Mouse (Mus musculus): ENCODE results near the gene Mrpl34. TPM values are rescaled to one million over a fixed set of nuclear protein-coding genes. Genes with fewer than 3 reads are reported as not detected.

Gene Mrpl34
- total and polyA plus RNA-seq, 3 experiments, result 143 to 196 TPM; not detected in 1

DNA sequence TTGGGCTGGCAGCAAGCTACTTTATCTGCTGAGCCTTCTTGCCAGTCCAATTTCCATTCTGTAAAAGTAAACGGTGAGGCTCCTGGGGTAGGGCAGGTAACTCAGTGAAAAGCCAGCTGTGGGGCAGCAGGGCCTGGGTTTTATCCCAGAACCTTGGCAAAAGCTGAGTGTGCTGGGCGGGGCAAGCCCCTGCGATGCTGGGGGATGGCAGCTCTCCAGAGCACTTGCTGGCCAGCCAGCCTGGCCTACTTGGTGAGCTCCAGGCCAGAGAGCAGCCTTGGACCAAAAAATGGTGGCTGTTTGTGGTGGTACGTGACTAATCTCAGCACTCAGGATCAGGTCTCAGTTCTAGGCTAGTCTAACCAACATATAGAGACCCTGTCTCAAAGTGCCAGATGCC lies 41.2 kb downstream of the Mrpl34 start:
- Histone ChIP-seq H3K9ac (ENCODE audit: control insufficient read depth, low read depth, low read length, poor library complexity, severe bottlenecking) (no peak overlapping the region), H3K27me3 (ENCODE audit: control insufficient read depth in 1 of 2, insufficient read depth in 2 of 2, low read length in 2 of 2) (no peaks in the 10 kb centered on the region), H3K27ac (ENCODE audit: control insufficient read depth, low read depth, low read length) (no peak overlapping the region), H3K36me3 (ENCODE audit: control insufficient read depth in 1 of 2, insufficient read depth in 2 of 2, low read length in 2 of 2) (no peaks in the 10 kb centered on the region), H3K79me2 (ENCODE audit: control insufficient read depth, insufficient read depth, low read length, poor library complexity) (peaks cover under 1% of the 10 kb centered on the region; the same call in 1 of the 2 replicates), H3K4me3 (ENCODE audit: control insufficient read depth in 1 of 2, insufficient read depth in 1 of 2, low read depth in 2 of 2, low read length in 2 of 2) (no peak overlapping the region), H3K9me3 (replicated peaks; ENCODE audit: insufficient read depth, low read length) (no peaks in the 10 kb centered on the region), H3K4me1 (ENCODE audit: control insufficient read depth in 1 of 2, insufficient read depth in 2 of 2, low read length in 2 of 2) (peaks cover 0 to 3% of the 10 kb centered on the region in 2 experiments; a peak in 2 of 4 replicates)
- DNase-seq (ENCODE audit: low read depth, low spot score), result no peak
- no peak for TF ChIP-seq USF1 (IDR thresholded peaks at IDR 0.05; ENCODE audit: low read depth, low read length)
- TF ChIP-seq NRF1 (IDR thresholded peaks at IDR 0.05; ENCODE audit: insufficient read depth, low read depth, low read length, poor library complexity, severe bottlenecking), result no peak
- TF ChIP-seq ZKSCAN1 (IDR thresholded peaks at IDR 0.05; ENCODE audit: low read depth, low read length), result no peak
- no peak for TF ChIP-seq BHLHE40 (IDR thresholded peaks at IDR 0.05; ENCODE audit: borderline replicate concordance, low read depth, low read length)
- no peak for TF ChIP-seq MYB (IDR thresholded peaks at IDR 0.05; ENCODE audit: low read depth, low read length)
- no peak for TF ChIP-seq EP300 (IDR thresholded peaks at IDR 0.05; ENCODE audit: low read depth in 1 of 2, low read length in 2 of 2)
- TF ChIP-seq POLR2AphosphoS2 (IDR thresholded peaks at IDR 0.05; ENCODE audit: low read length), result no peak
- TF ChIP-seq SIN3A (IDR thresholded peaks at IDR 0.05; ENCODE audit: low read length), result no peak
- no peak for TF ChIP-seq CHD2 (IDR thresholded peaks at IDR 0.05; ENCODE audit: low read length)
- no peak for TF ChIP-seq TBP (IDR thresholded peaks at IDR 0.05; ENCODE audit: low read depth, low read length)
- no peak for TF ChIP-seq CTCF (IDR thresholded peaks at IDR 0.05 in 2 of 3, conservative IDR thresholded peaks at IDR 0.05 in 1 of 3; ENCODE audit: control insufficient read depth in 1 of 3, insufficient read depth in 1 of 3, low read depth in 2 of 3, low read length in 3 of 3, poor library complexity in 1 of 3, severe bottlenecking in 1 of 3)
- TF ChIP-seq ELF1 (IDR thresholded peaks at IDR 0.05; ENCODE audit: low read depth, low read length), result no peak
- TF ChIP-seq ZMIZ1 (IDR thresholded peaks at IDR 0.05; ENCODE audit: low read depth, low read length), result no peak
- TF ChIP-seq TAL1 (IDR thresholded peaks at IDR 0.05; ENCODE audit: low read length), result no peak
- no peak for TF ChIP-seq MAX (IDR thresholded peaks at IDR 0.05; ENCODE audit: low read length)
- no peak for TF ChIP-seq POLR2AphosphoS5 (IDR thresholded peaks at IDR 0.05; ENCODE audit: borderline replicate concordance, low read depth, low read length)
- TF ChIP-seq RCOR1 (IDR thresholded peaks at IDR 0.05; ENCODE audit: low read depth, low read length), result no peak
- TF ChIP-seq NELFE (IDR thresholded peaks at IDR 0.05; ENCODE audit: low read depth, low read length), result no peak
- TF ChIP-seq USF2 (IDR thresholded peaks at IDR 0.05; ENCODE audit: borderline replicate concordance in 1 of 2, insufficient read depth in 1 of 2, low read depth in 1 of 2, low read length in 2 of 2), result no peak

GRCm38 (mm10) chr8:71507589-71508104 lies 42.9 kb downstream of the Mrpl34 start:
- Histone ChIP-seq H3K27me3 (ENCODE audit: control insufficient read depth in 1 of 2, insufficient read depth in 2 of 2, low read length in 2 of 2) (no peaks in the 10 kb centered on the region), H3K9ac (ENCODE audit: control insufficient read depth, low read depth, low read length, poor library complexity, severe bottlenecking) (no peak overlapping the region), H3K27ac (ENCODE audit: control insufficient read depth, low read depth, low read length) (no peak overlapping the region), H3K36me3 (ENCODE audit: control insufficient read depth in 1 of 2, insufficient read depth in 2 of 2, low read length in 2 of 2) (peaks cover 0 to 2% of the 10 kb centered on the region in 2 experiments; a peak in 1 of 4 replicates), H3K4me1 (ENCODE audit: control insufficient read depth in 1 of 2, insufficient read depth in 2 of 2, low read length in 2 of 2) (peaks cover 2 to 15% of the 10 kb centered on the region in 2 experiments; a peak in 3 of 4 replicates), H3K4me3 (ENCODE audit: control insufficient read depth in 1 of 2, insufficient read depth in 1 of 2, low read depth in 2 of 2, low read length in 2 of 2) (no peak overlapping the region), H3K9me3 (replicated peaks; ENCODE audit: insufficient read depth, low read length) (no peaks in the 10 kb centered on the region), H3K79me2 (ENCODE audit: control insufficient read depth, insufficient read depth, low read length, poor library complexity) (peaks cover 3% of the 10 kb centered on the region)
- no peak for TF ChIP-seq ZMIZ1 (IDR thresholded peaks at IDR 0.05; ENCODE audit: low read depth, low read length)
- TF ChIP-seq SIN3A (IDR thresholded peaks at IDR 0.05; ENCODE audit: low read length), result no peak
- TF ChIP-seq KAT2A (conservative IDR thresholded peaks at IDR 0.05; ENCODE audit: low read depth, low read length), result no peak
- no peak for TF ChIP-seq NRF1 (IDR thresholded peaks at IDR 0.05; ENCODE audit: insufficient read depth, low read depth, low read length, poor library complexity, severe bottlenecking)
- no peak for TF ChIP-seq SMC3 (IDR thresholded peaks at IDR 0.05; ENCODE audit: low read depth, low read length)
- no peak for TF ChIP-seq CHD2 (IDR thresholded peaks at IDR 0.05; ENCODE audit: low read length)
- no peak for TF ChIP-seq POLR2A (IDR thresholded peaks at IDR 0.05; ENCODE audit: control insufficient read depth in 1 of 2, insufficient read depth in 1 of 2, low read depth in 1 of 2, low read length in 2 of 2, poor library complexity in 1 of 2)
- TF ChIP-seq ZKSCAN1 (IDR thresholded peaks at IDR 0.05; ENCODE audit: low read depth, low read length), result no peak
- no peak for TF ChIP-seq GATA1 (IDR thresholded peaks at IDR 0.05; ENCODE audit: low read depth, low read length)
- TF ChIP-seq NELFE (IDR thresholded peaks at IDR 0.05; ENCODE audit: low read depth, low read length), result no peak
- TF ChIP-seq E2F4 (IDR thresholded peaks at IDR 0.05; ENCODE audit: borderline replicate concordance, low read depth, low read length), result no peak
- no peak for TF ChIP-seq USF2 (IDR thresholded peaks at IDR 0.05; ENCODE audit: borderline replicate concordance in 1 of 2, insufficient read depth in 1 of 2, low read depth in 1 of 2, low read length in 2 of 2)
- no peak for DNase-seq (ENCODE audit: low read depth, low spot score)
